Mouse (Mus musculus): Measurements from ENCODE around the gene Tomm6. TPM values are rescaled to one million over a fixed set of nuclear protein-coding genes. Genes with fewer than 3 reads are reported as not detected.
A peak's percentile ranks its signal among the peaks of the same experiment; 100 is the strongest.

Gene Tomm6
- 167 TPM for polyA plus RNA-seq (2021)

- ChIA-PET POLR2A (interaction anchor here (0.7 to 1.3 kb wide), 2 partner anchors 17 to 192 kb away, joined by 3 to 4 read pairs; no protein-coding TSS in a partner anchor), CTCF (no interaction called here)
- ATAC-seq (no peak), DNase-seq (ENCODE audit: low read depth, low spot score) (no peak)
- H3K27me3 ChIP-seq, result no peaks in the 10 kb centered on the region
- TF ChIP-seq CTCF (IDR thresholded peaks at IDR 0.05), result no peak
- in situ Hi-C loops (cut with MboI; ENCODE audit: low pct_unique_long_range_greater_than_20kb), result loop anchor here (5.0 kb wide), 2 partner anchors 41 to 176 kb away; no protein-coding TSS in a partner anchor
Measured at GRCm38 (mm10) chr17:47688344-47688607, at the start of gene Tomm6. Gene Tomm6 (minus strand): TSS chr17:47688386.

DNA sequence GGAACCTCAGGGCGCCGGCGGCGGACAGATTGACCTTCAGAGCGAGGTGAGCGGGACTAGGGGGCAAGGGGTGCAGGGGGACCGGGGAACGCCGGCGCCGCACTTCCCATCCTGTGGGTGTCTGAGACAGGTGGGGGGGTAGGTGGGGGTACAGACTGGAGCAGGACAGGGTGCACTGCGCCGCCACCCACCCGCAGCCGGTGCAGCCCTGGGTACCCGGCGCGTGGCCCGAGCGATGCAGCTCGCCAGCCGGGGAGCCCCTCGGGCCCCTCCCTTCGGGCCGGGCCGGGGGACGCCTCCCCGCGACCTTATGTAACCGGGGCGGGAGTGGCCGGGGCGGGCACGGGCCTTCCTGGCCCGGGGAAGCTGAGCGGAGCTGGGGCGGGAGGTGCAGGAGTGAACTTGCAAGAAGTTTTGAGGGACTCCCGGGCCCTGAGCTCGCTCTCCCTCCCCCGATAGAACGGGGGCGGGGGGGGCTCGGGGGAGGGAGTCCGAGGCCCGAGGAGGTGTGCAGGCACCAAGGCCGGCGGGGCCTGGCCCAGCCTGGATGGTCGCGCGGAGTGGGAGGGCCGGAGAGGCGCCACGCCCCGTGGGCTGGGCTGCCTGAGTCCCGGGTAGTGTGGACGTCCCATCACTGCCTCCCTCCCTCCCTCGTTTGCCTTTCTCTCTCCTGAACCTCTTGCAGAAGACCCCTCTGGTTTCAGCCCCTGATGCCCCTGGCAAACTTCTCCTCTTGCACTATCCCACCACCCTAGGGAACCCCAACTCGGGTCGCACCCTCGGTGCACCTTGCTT, 49.3 kb upstream of the Tomm6 start:
- DNase-seq (ENCODE audit: low read depth, low spot score) (peak; percentile 59), ATAC-seq (peak; percentile 83)
- CTCF ChIA-PET, result interaction anchor here (0.8 to 2.8 kb wide), 6 partner anchors 17 to 57 kb away, joined by 3 to 14 read pairs (median 4); no protein-coding TSS in a partner anchor
- no peak for TF ChIP-seq CTCF (IDR thresholded peaks at IDR 0.05)
- H3K27me3 ChIP-seq, result no peaks in the 10 kb centered on the region
- POLR2A ChIA-PET, result interaction anchor here (0.6 to 6.6 kb wide), 4 partner anchors 21 to 104 kb away, joined by 3 to 91 read pairs (median 4); no protein-coding TSS in a partner anchor
- in situ Hi-C loops (cut with MboI; ENCODE audit: low pct_unique_long_range_greater_than_20kb), result no loop called here

GRCm38 (mm10) chr17:47736856-47737255, 48.7 kb upstream of the Tomm6 start, which contains the start of gene Tfeb:
Gene Tfeb (plus strand): TSS chr17:47737030.
- no peak for TF ChIP-seq CTCF (IDR thresholded peaks at IDR 0.05)
- no peaks in the 10 kb centered on the region for H3K27me3 ChIP-seq
- ChIA-PET POLR2A (interaction anchor here (0.6 to 6.6 kb wide), 2 partner anchors 22 to 103 kb away, joined by 3 to 91 read pairs; no protein-coding TSS in a partner anchor), CTCF (interaction anchor here (1.0 to 2.8 kb wide), 5 partner anchors 10 to 57 kb away, joined by 3 to 14 read pairs (median 4); partner anchors contain the start of gene Pgc)
- DNase-seq (ENCODE audit: low read depth, low spot score) (peak; percentile 43), ATAC-seq (peak; percentile 42)
- in situ Hi-C loops (cut with MboI; ENCODE audit: low pct_unique_long_range_greater_than_20kb), result no loop called here

- in situ Hi-C loops (cut with MboI; ENCODE audit: low pct_unique_long_range_greater_than_20kb), result no loop called here
- CTCF ChIA-PET, result no interaction called here
- H3K27me3 ChIP-seq, result no peaks in the 10 kb centered on the region
Measured at GRCm38 (mm10) chr17:47735553-47736100, 47.4 kb upstream of the Tomm6 start.

DNA sequence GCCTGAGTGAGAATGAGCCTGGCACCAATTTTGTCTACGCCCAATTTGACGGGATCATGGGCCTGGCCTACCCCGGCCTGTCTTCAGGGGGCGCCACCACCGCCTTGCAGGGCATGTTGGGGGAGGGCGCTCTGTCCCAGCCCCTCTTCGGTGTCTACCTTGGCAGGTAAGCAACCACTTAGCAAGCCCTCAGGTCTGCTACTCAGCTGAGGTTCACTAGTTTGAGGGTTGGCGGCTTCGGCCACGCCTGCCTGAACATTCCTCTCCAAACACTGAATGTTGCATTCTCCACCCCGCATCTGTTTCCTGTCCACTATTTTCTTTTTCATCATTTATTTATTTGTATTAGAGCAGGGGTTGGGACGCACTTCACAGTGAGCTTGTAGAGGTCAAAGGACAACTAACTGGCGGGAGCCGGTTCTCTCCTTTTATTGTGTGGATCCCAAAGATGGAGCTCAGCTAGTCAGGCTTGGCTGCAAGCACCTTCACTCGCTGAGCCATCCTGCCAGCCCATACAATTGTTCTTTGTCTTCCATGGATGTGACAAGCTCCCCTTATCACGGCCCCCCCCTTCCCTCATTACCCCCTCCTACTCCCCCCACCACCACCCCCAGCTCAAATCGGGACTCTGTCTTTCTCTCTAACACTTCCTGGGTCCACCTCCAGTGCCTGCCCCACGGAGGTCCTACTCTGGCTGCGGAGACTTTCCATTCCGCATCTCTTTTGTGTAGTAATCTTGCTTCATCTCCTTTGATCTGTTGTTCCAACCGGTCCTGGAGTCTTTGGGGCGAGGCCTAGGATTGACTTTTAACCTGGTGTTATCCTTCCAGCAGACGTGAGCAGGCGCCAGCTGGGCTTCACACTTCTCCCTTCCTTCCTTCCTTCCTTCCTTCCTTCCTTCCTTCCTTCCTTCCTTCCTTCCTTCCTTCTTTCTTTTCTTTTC, 42.7 kb upstream of the Tomm6 start:
- ATAC-seq (no peak), DNase-seq (ENCODE audit: low read depth, low spot score) (no peak)
- CTCF ChIA-PET, result no interaction called here
- POLR2A ChIA-PET, result no interaction called here
- no peak for TF ChIP-seq CTCF (IDR thresholded peaks at IDR 0.05)
- in situ Hi-C loops (cut with MboI; ENCODE audit: low pct_unique_long_range_greater_than_20kb), result loop anchor here (5.0 kb wide), 1 partner anchor 34 kb away; no protein-coding TSS in a partner anchor
- H3K27me3 ChIP-seq, result peaks cover 10% of the 10 kb centered on the region

More at GRCm38 (mm10) chr17:47735553-47736100, 47.4 kb upstream of the Tomm6 start:
- no peak for ATAC-seq
- POLR2A ChIA-PET, result interaction anchor here (0.6 to 6.6 kb wide), 2 partner anchors 23 to 1615 kb away, joined by 3 to 91 read pairs; no protein-coding TSS in a partner anchor
- no peak for DNase-seq (ENCODE audit: low read depth, low spot score)
- TF ChIP-seq CTCF (IDR thresholded peaks at IDR 0.05), result no peak

DNA sequence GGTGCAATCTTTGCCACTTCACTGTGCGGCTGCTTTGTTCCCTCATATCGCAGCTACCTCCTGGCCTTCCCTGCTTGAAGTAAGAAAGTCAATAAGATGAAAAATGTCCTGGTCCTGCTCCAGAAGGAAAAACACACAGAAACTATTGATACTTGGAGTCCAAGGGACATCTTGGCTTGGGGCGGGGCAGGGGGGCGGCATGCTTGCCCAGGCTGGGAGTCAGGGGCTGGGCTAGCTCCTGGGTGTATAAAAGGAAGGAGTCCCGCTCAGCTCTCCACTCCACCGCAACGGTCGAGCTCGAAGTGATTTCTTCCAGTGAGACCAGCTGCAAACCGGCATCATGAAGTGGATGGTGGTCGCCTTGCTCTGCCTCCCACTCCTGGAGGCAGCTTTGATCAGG, 38.4 kb upstream of the Tomm6 start, which contains the start of gene Pgc:
Gene Pgc (plus strand): TSS at position 277 of the 400 bp plus-strand sequence.
- TF ChIP-seq CTCF (IDR thresholded peaks at IDR 0.05), result no peak
- ChIA-PET POLR2A (no interaction called here), CTCF (interaction anchor here (1.0 kb wide), 1 partner anchor 10 kb away, joined by 3 read pairs; the partner anchor contains the start of gene Tfeb)
- ATAC-seq (no peak), DNase-seq (ENCODE audit: low read depth, low spot score) (no peak)
- in situ Hi-C loops (cut with MboI; ENCODE audit: low pct_unique_long_range_greater_than_20kb), result no loop called here
- peaks cover 16% of the 10 kb centered on the region for H3K27me3 ChIP-seq

- DNase-seq (ENCODE audit: low read depth, low spot score), result no peak
- H3K27me3 ChIP-seq, result peaks cover 21% of the 10 kb centered on the region
- ATAC-seq, result no peak
- in situ Hi-C loops (cut with MboI; ENCODE audit: low pct_unique_long_range_greater_than_20kb), result no loop called here
- ChIA-PET POLR2A (no interaction called here), CTCF (no interaction called here)
- TF ChIP-seq CTCF (IDR thresholded peaks at IDR 0.05), result no peak
Measured at GRCm38 (mm10) chr17:47721183-47721582, 33.0 kb upstream of the Tomm6 start.

DNA sequence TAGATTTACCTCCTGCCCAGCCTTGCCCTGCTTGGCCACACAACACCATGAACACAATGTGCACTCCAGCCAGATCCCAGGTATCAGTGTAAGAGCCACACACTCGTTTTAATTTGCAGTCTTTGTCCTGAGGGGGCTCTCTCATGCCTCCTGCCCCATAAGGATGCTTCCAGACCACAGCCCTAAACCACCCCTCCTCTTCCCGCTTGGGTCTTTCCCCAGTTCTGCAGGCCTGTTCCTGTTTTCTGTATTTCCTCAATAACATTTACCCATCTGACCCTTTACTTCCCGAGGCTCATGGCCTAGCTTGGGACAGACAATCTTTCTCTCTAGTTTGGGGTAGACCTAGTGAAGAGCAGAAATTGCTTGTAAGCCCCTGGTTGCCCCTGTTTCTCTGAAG, 26.9 kb upstream of the Tomm6 start:
- CTCF ChIA-PET, result no interaction called here

GRCm38 (mm10) chr17:47712889-47713571, 24.8 kb upstream of the Tomm6 start:
- no peak for TF ChIP-seq CTCF (IDR thresholded peaks at IDR 0.05)
- no peak for DNase-seq (ENCODE audit: low read depth, low spot score)
- POLR2A ChIA-PET, result no interaction called here
- CTCF ChIA-PET, result no interaction called here
- peaks cover 6% of the 10 kb centered on the region for H3K27me3 ChIP-seq
- in situ Hi-C loops (cut with MboI; ENCODE audit: low pct_unique_long_range_greater_than_20kb), result no loop called here
- no peak for ATAC-seq

More for the DNA sequence above, 26.9 kb upstream of the Tomm6 start:
- peaks cover 15% of the 10 kb centered on the region for H3K27me3 ChIP-seq
- DNase-seq (ENCODE audit: low read depth, low spot score) (no peak), ATAC-seq (no peak)
- in situ Hi-C loops (cut with MboI; ENCODE audit: low pct_unique_long_range_greater_than_20kb), result no loop called here
- TF ChIP-seq CTCF (IDR thresholded peaks at IDR 0.05), result no peak
- POLR2A ChIA-PET, result no interaction called here

All from Patski (cell line).